17 mouse cellular contexts compared by ENCODE assay signal in genomic region chr11:78982042-78982441, GRCm38 (mm10). TPM values are rescaled to one million over a fixed set of nuclear protein-coding genes. Genes with fewer than 3 reads are reported as not detected.
A peak's percentile ranks its signal among the peaks of the same experiment; 100 is the strongest.
DNase-seq lines count a peak whose midpoint lies in the region; ATAC-seq and TF ChIP-seq lines count a peak whose summit lies in the region.
"Had no signal": no experiment of that assay in that cellular context is flagged by ENCODE, and none has a peak within 500 bp of the region (broad histone marks: within the 10 kb centered on the region; RNA-seq: fewer than 3 reads in every experiment).

No protein-coding gene starts in this region.

- 76% methylated on average over 2 of the region's 2 CpGs for WGBS in kidney, embryonic 15.5 days
- WGBS in kidney, adult 2 months = 63% methylated on average over 2 of the region's 2 CpGs
- 67% methylated on average over 2 of the region's 2 CpGs for WGBS in liver, embryonic 11.5 days
- WGBS in stomach, embryonic 14.5 days = 62% methylated on average over 2 of the region's 2 CpGs

- H3K27ac ChIP-seq in kidney, embryonic 15.5 days = no peak overlapping the region
- H3K27ac ChIP-seq in kidney, adult 2 months (ENCODE audit: insufficient read depth, low read depth, low read length) = no peak overlapping the region
- 0 out of 2 replicates have a peak overlapping the region, but pooled peaks have one; percentile 67 for H3K27ac ChIP-seq in liver, embryonic 11.5 days (ENCODE audit: low read depth, low read length)
- H3K27ac ChIP-seq in stomach, embryonic 14.5 days (ENCODE audit: low read length) = no peak overlapping the region
- H3K27ac ChIP-seq: forebrain, embryonic 15.5 days; layer of hippocampus, adult 2 months; limb, embryonic 13.5 days had no signal

- H3K27me3 ChIP-seq in kidney, embryonic 15.5 days = no peaks in the 10 kb centered on the region
- no peaks in the 10 kb centered on the region for H3K27me3 ChIP-seq in kidney, adult 2 months (replicated peaks; ENCODE audit: control insufficient read depth, insufficient read depth, low read length)
- H3K27me3 ChIP-seq in liver, embryonic 11.5 days (replicated peaks; ENCODE audit: control insufficient read depth, insufficient read depth, low read length) = no peaks in the 10 kb centered on the region
- no peaks in the 10 kb centered on the region for H3K27me3 ChIP-seq in stomach, embryonic 14.5 days (ENCODE audit: control insufficient read depth, insufficient read depth, low read length)
- H3K27me3 ChIP-seq: forebrain, embryonic 15.5 days; limb, embryonic 13.5 days had no signal

- no peak overlapping the region for H3K9ac ChIP-seq in kidney, embryonic 15.5 days
- no peak overlapping the region for H3K9ac ChIP-seq in liver, embryonic 11.5 days (ENCODE audit: low read depth, low read length)
- H3K9ac ChIP-seq in stomach, embryonic 14.5 days (replicated peaks; ENCODE audit: low read depth, low read length) = no peak overlapping the region
- H3K9ac ChIP-seq: forebrain, embryonic 15.5 days; limb, embryonic 13.5 days had no signal

- peak; percentile 2 for DNase-seq in gastrocnemius, postnatal 25 days
- DNase-seq in gastrocnemius, adult 8-10 months (ENCODE audit: low spot score in 2 of 2) = no peak
- DNase-seq in kidney, adult 2 months = no peak
- DNase-seq in liver, embryonic 11.5 days (ENCODE audit: low spot score) = no peak
- no peak for DNase-seq in testis, postnatal 10 days (ENCODE audit: low spot score)
- DNase-seq in thymus, postnatal 0 days (ENCODE audit: low spot score) = no peak
- DNase-seq: adrenal gland, postnatal 14 days; cerebellum, adult 9-10 months; lung, postnatal 14 days; midbrain, embryonic 14.5 days; right cerebral cortex, postnatal 25 days had no signal

- no peak overlapping the region for H3K4me3 ChIP-seq in kidney, embryonic 15.5 days (replicated peaks)
- H3K4me3 ChIP-seq in kidney, adult 2 months (ENCODE audit: insufficient read depth, low read depth, low read length) = no peak overlapping the region
- H3K4me3 ChIP-seq in liver, embryonic 11.5 days (ENCODE audit: low read depth, low read length) = no peak overlapping the region
- no peak overlapping the region for H3K4me3 ChIP-seq in stomach, embryonic 14.5 days (ENCODE audit: low read depth, low read length)
- H3K4me3 ChIP-seq: forebrain, embryonic 15.5 days; layer of hippocampus, adult 2 months; limb, embryonic 13.5 days had no signal

- H3K4me1 ChIP-seq in kidney, embryonic 15.5 days = peaks cover 15% of the 10 kb centered on the region; the same call in 1 of the 2 replicates
- H3K4me1 ChIP-seq in kidney, adult 2 months (ENCODE audit: control insufficient read depth, insufficient read depth, low read length) = no peaks in the 10 kb centered on the region
- H3K4me1 ChIP-seq in liver, embryonic 11.5 days (replicated peaks; ENCODE audit: control insufficient read depth, insufficient read depth, low read length) = peaks cover 19% of the 10 kb centered on the region
- 0 out of 2 replicates have a peak, but pooled peaks cover 5% of the 10 kb centered on the region for H3K4me1 ChIP-seq in stomach, embryonic 14.5 days (ENCODE audit: control insufficient read depth, insufficient read depth, low read length)
- H3K4me1 ChIP-seq: forebrain, embryonic 15.5 days had no signal

- 0 out of 2 replicates have a peak, but pooled peaks have one; percentile 25 for ATAC-seq in kidney, embryonic 15.5 days (replicated peaks; ENCODE audit: low FRiP score)
- peak; percentile 78 for ATAC-seq in liver, embryonic 11.5 days (replicated peaks; ENCODE audit: low FRiP score)
- peak; percentile 89 for ATAC-seq in stomach, embryonic 14.5 days (ENCODE audit: insufficient number of reproducible peaks, insufficient read depth, low FRiP score, low read depth)
- ATAC-seq: forebrain, embryonic 15.5 days; hindbrain, embryonic 16.5 days had no signal

- no peaks in the 10 kb centered on the region for H3K9me3 ChIP-seq in kidney, embryonic 15.5 days (replicated peaks)
- H3K9me3 ChIP-seq in liver, embryonic 11.5 days (ENCODE audit: control insufficient read depth, low read length) = no peaks in the 10 kb centered on the region
- no peaks in the 10 kb centered on the region for H3K9me3 ChIP-seq in stomach, embryonic 14.5 days (ENCODE audit: control insufficient read depth, low read depth, low read length)
- H3K9me3 ChIP-seq: forebrain, embryonic 15.5 days; limb, embryonic 13.5 days had no signal

- no peak for TF ChIP-seq CTCF in kidney, adult 2 months (conservative IDR thresholded peaks at IDR 0.05; ENCODE audit: insufficient read depth, insufficient read length, low read depth, low read length)

- H3K36me3 ChIP-seq in kidney, embryonic 15.5 days = no peaks in the 10 kb centered on the region
- no peaks in the 10 kb centered on the region for H3K36me3 ChIP-seq in kidney, adult 2 months (ENCODE audit: control insufficient read depth, insufficient read depth, low read length)
- H3K36me3 ChIP-seq in liver, embryonic 11.5 days (ENCODE audit: control insufficient read depth, insufficient read depth, low read length) = no peaks in the 10 kb centered on the region
- no peaks in the 10 kb centered on the region for H3K36me3 ChIP-seq in stomach, embryonic 14.5 days (ENCODE audit: control insufficient read depth, insufficient read depth, low read length)
- H3K36me3 ChIP-seq: forebrain, embryonic 15.5 days; limb, embryonic 13.5 days had no signal

- H3K4me2 ChIP-seq in kidney, embryonic 15.5 days = no peak overlapping the region
- no peak overlapping the region for H3K4me2 ChIP-seq in liver, embryonic 11.5 days
- no peak overlapping the region for H3K4me2 ChIP-seq in stomach, embryonic 14.5 days (replicated peaks; ENCODE audit: low read depth, low read length)
- H3K4me2 ChIP-seq: forebrain, embryonic 15.5 days; limb, embryonic 13.5 days had no signal

- no peak for TF ChIP-seq POLR2A in kidney, adult 2 months (IDR thresholded peaks at IDR 0.05; ENCODE audit: low read depth, low read length)

RNA-seq across cellular contexts. Expression of gene Lgals9, which starts 2.7 kb away (rescaled TPM):
- total RNA-seq in gastrocnemius, postnatal 25 days (2021) = 1 to 10 TPM; 9.7 to 9.8 TPM
- 1 to 10 TPM; 3.2 to 6.8 (median 5.2) TPM for total RNA-seq in gastrocnemius, adult 8-10 months (2022)
- 40.5 and 49.9 TPM in 2 replicates for polyA plus RNA-seq in kidney, embryonic 15.5 days (2015; fragmentation: Nextera tagmentation; extraction: Ambion mirVana)
- polyA plus RNA-seq in kidney, adult 2 months (2012; rRNA removed) = 55.3 and 63.4 TPM in 2 replicates
- 44.1 and 47.1 TPM in 2 replicates for polyA plus RNA-seq in liver, embryonic 11.5 days (2014; fragmentation: Nextera tagmentation; extraction: Ambion mirVana)
- 32.9 and 36.0 TPM in 2 replicates for polyA plus RNA-seq in stomach, embryonic 14.5 days (2014; fragmentation: Nextera tagmentation; extraction: Ambion mirVana)
- polyA plus RNA-seq in thymus, postnatal 0 days (2015; fragmentation: Nextera tagmentation; extraction: Ambion mirVana) = 421 and 488 TPM in 2 replicates

Comparison
In these comparisons a context has a peak if more than half of its experiments do, and no peak if none do; other contexts are left out.
1. ATAC-seq: peak in every context shown above with its lines; median percentile 89 in stomach, embryonic 14.5 days; 78 in liver, embryonic 11.5 days; 25 in kidney, embryonic 15.5 days.